Mouse (Mus musculus) olfactory bulb, adult 2 months (tissue): ENCODE results near the gene Map4k4.

Source experiments
- CTCF ChIP-seq: fragments of 200-500 bp; IDR thresholded peaks from 2 replicates; pipeline ENCODE4 v1.5.1; 2012; ENCODE audit warnings: low read depth, mild to moderate bottlenecking, low read length, moderate library complexity; ENCODE audit not compliant: insufficient read depth
- POLR2A ChIP-seq: fragments of 200-500 bp; IDR thresholded peaks from 2 replicates; pipeline ENCODE4 v1.6.1; 2012; ENCODE audit warnings: mild to moderate bottlenecking, low read depth, low read length, moderate library complexity; ENCODE audit not compliant: insufficient read depth

DNA sequence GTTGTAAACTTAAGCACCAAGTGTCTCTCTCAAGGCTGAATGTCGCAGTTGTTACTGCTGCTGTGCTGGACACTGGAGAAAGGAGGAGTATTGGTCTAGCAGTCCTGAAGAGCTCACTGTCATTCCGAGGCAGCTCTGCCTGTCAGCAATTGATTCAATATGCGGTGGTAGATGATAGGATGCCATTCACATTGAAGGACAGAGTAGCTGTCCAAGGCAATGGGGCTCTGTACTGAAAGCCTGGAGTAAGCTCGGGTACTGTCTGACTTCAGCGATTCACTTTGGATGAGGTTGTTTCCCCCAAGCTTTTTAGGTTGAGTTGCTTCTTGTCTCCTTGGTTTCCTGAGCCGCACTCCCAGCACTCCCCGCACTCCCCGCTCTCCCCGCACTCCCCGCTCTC, 34.9 kb downstream of the Map4k4 start:
- TF ChIP-seq CTCF, result no peak
- no peak for TF ChIP-seq POLR2A
